Mouse (Mus musculus): ENCODE results near the gene Vmn1r95. TPM values are rescaled to one million over a fixed set of nuclear protein-coding genes. Genes with fewer than 3 reads are reported as not detected.
"Not testable (repeated sequence)": the region's sequence is repeated elsewhere in the genome, so short reads cannot be mapped to it uniquely, and the experiment has no call there.

Vmn1r95 gene
- polyA plus RNA-seq (2012; rRNA removed) = not detected in 2 replicates

GRCm38 (mm10) chr7:20193410-20193809, at the start of gene Vmn1r95:
TSS of gene Vmn1r95 (plus strand) at chr7:20193710.
- WGBS = no CpG with 5 or more reads among the region's 3 CpGs
- DNase-seq (ENCODE audit: low read depth, low spot score) = not testable (repeated sequence)

- not testable (repeated sequence) for DNase-seq (ENCODE audit: low read depth, low spot score)
- WGBS = no CpG with 5 or more reads among the region's 3 CpGs
These were observed 25.2 kb upstream of the Vmn1r95 start, which contains the start of gene Vmn1r94 for GRCm38 (mm10) chr7:20168277-20168676. TSS of gene Vmn1r94 (minus strand) at chr7:20168377.

GRCm38 (mm10) chr7:20205507-20205906, 12.0 kb downstream of the Vmn1r95 start, which contains the start of gene Gm6164:
TSS of gene Gm6164 (minus strand) at chr7:20205607.
- WGBS = no CpG with 5 or more reads among the region's 2 CpGs
- DNase-seq (ENCODE audit: low read depth, low spot score) = not testable (repeated sequence)

GRCm38 (mm10) chr7:20233728-20234127, 40.2 kb downstream of the Vmn1r95 start, which contains the start of gene Gm4498:
TSS of gene Gm4498 (minus strand) at chr7:20233828.
- no CpG with 5 or more reads among the region's 2 CpGs for WGBS

More at GRCm38 (mm10) chr7:20233728-20234127, 40.2 kb downstream of the Vmn1r95 start, which contains the start of gene Gm4498:
- not testable (repeated sequence) for DNase-seq (ENCODE audit: low read depth, low spot score)

Other genes with a start within 250 kb of the Vmn1r95 start
- 78.1 and 116 TPM in 2 replicates for gene Igsf23, start 243.0 kb upstream of the Vmn1r95 start, polyA plus RNA-seq (2012; rRNA removed)
- 84.7 and 173 TPM in 2 replicates for gene Ceacam20, start 228.3 kb upstream of the Vmn1r95 start, polyA plus RNA-seq (2012; rRNA removed)
- gene Nlrp9b, start 202.2 kb upstream of the Vmn1r95 start, polyA plus RNA-seq (2012; rRNA removed) = 9.1 and 17.9 TPM in 2 replicates
- 0.08 and 0.12 TPM in 2 replicates for gene Vmn1r91, start 94.0 kb upstream of the Vmn1r95 start, polyA plus RNA-seq (2012; rRNA removed)
- gene Gm16442, start 71.1 kb upstream of the Vmn1r95 start, polyA plus RNA-seq (2012; rRNA removed) = not detected in 2 replicates
- gene Vmn1r93, start 54.6 kb upstream of the Vmn1r95 start, polyA plus RNA-seq (2012; rRNA removed) = not detected in 2 replicates
- gene Vmn1r94, start 25.3 kb upstream of the Vmn1r95 start, polyA plus RNA-seq (2012; rRNA removed) = not detected in 2 replicates
- gene Gm6164, start 11.9 kb downstream of the Vmn1r95 start, polyA plus RNA-seq (2012; rRNA removed) = not detected in 2 replicates
- not detected in 2 replicates for gene Gm4498, start 40.1 kb downstream of the Vmn1r95 start, polyA plus RNA-seq (2012; rRNA removed)
- not detected in 2 replicates for gene Gm5890, start 69.1 kb downstream of the Vmn1r95 start, polyA plus RNA-seq (2012; rRNA removed)
- not detected in 2 replicates for gene Gm4133, start 140.4 kb downstream of the Vmn1r95 start, polyA plus RNA-seq (2012; rRNA removed)
- gene Gm5728, start 181.7 kb downstream of the Vmn1r95 start, polyA plus RNA-seq (2012; rRNA removed) = not detected in 2 replicates
- not detected in 2 replicates for gene Vmn1r100, start 224.2 kb downstream of the Vmn1r95 start, polyA plus RNA-seq (2012; rRNA removed)
- gene Vmn1r101, start 248.9 kb downstream of the Vmn1r95 start, polyA plus RNA-seq (2012; rRNA removed) = not detected in 2 replicates